Mouse (Mus musculus): ENCODE data around the gene Acbd5. TPM values are rescaled to one million over a fixed set of nuclear protein-coding genes. Genes with fewer than 3 reads are reported as not detected.
A peak's percentile ranks its signal among the peaks of the same experiment; 100 is the strongest.

Gene Acbd5
- polyA plus RNA-seq, 1 experiment from 2014 or later = 31.1 TPM

DNA sequence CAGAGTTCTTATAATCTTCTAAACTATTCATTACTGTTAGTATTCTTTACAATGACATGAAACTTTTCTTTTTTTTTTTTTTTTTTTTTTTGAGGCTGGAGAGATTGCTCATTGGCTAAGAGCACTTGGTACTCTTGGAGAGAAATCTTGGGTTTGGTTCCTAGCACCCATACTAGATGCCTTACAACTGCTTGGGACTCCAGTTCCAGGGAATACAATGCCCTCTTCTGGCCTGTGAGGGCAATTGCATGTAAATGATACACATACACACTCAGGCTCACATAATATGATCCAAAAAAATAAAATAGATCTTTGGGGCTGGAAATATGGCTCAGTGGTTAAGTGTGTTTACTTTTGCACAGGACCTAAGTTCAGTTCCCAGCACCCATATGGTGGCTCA, 8.8 kb downstream of the Acbd5 start:
- Histone ChIP-seq H3K27me3 (ENCODE audit: insufficient read depth, low read length) (no peaks in the 10 kb centered on the region), H3K4me2 (ENCODE audit: low read length) (no peak overlapping the region), H3K4me3 (replicated peaks; ENCODE audit: low read depth, low read length) (no peak overlapping the region), H3K36me3 (ENCODE audit: insufficient read depth, low read length) (peaks cover 9% of the 10 kb centered on the region), H3K9me3 (replicated peaks; ENCODE audit: low read length) (no peaks in the 10 kb centered on the region), H3K9ac (ENCODE audit: low read depth, low read length) (no peak overlapping the region), H3K27ac (no peak overlapping the region), H3K4me1 (replicated peaks; ENCODE audit: insufficient read depth, low read length) (no peaks in the 10 kb centered on the region)
- DNase-seq (ENCODE audit: low spot score) = no peak
- no peak; the same call in 1 of the 2 replicates for TF ChIP-seq CTCF (IDR thresholded peaks at IDR 0.05; ENCODE audit: low read depth)
- ATAC-seq (replicated peaks; ENCODE audit: low FRiP score, low read depth) = no peak

DNA sequence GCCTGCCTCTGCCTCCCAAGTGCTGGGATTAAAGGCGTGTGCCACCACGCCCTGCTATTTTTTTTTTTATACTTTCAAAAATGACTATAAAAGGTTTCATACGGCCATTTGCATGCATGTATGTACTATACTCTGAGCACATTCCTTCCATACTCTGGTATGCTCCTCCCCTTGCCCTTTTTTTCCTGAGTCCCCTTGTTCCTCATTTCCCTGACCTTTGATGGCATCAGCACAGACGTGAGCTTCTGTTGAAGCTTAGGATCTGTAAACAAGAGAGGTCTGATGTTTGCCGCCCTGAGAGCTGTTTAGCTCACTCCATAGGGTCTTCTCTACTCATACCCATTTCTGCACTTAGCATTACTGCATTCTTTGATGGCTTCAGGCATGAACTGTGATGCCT, 9.7 kb downstream of the Acbd5 start:
- ATAC-seq (replicated peaks; ENCODE audit: low FRiP score, low read depth) (no peak), DNase-seq (ENCODE audit: low spot score) (no peak)
- Histone ChIP-seq H3K9me3 (replicated peaks; ENCODE audit: low read length) (no peaks in the 10 kb centered on the region), H3K27ac (no peak overlapping the region), H3K4me1 (replicated peaks; ENCODE audit: insufficient read depth, low read length) (no peaks in the 10 kb centered on the region), H3K36me3 (ENCODE audit: insufficient read depth, low read length) (peaks cover 13% of the 10 kb centered on the region), H3K4me2 (ENCODE audit: low read length) (no peak overlapping the region), H3K4me3 (replicated peaks; ENCODE audit: low read depth, low read length) (no peak overlapping the region), H3K27me3 (ENCODE audit: insufficient read depth, low read length) (no peaks in the 10 kb centered on the region), H3K9ac (ENCODE audit: low read depth, low read length) (no peak overlapping the region)
- WGBS = 90% methylated on average over 5 of the region's 5 CpGs
- TF ChIP-seq CTCF (IDR thresholded peaks at IDR 0.05; ENCODE audit: low read depth) = no peak

DNA sequence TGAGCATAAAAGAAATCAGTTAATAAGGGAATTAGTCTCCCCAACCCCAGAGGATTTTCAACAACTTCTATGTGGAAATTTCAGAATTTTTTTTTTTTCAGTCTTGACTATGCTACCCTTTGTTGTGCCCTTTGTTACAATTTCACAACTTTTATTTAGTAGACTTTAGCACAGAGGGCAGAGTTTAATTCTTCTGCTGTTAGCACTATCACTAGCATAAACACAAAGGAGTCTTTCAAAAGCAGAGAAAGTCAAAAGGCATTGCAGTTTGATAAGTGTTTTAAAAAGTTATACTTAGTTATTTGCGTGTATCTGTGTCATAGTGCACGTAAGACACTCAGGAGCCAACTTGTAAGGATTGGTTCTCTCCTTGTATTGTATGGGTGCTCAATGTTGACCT, 10.6 kb downstream of the Acbd5 start:
- H3K4me1 ChIP-seq (replicated peaks; ENCODE audit: insufficient read depth, low read length) = no peaks in the 10 kb centered on the region
- H3K4me2 ChIP-seq (ENCODE audit: low read length) = no peak overlapping the region
- no peak overlapping the region for H3K27ac ChIP-seq
- TF ChIP-seq CTCF (IDR thresholded peaks at IDR 0.05; ENCODE audit: low read depth) = no peak
- no peak for DNase-seq (ENCODE audit: low spot score)
- no peaks in the 10 kb centered on the region for H3K9me3 ChIP-seq (replicated peaks; ENCODE audit: low read length)
- H3K36me3 ChIP-seq (ENCODE audit: insufficient read depth, low read length) = peaks cover 12% of the 10 kb centered on the region
- no peak overlapping the region for H3K4me3 ChIP-seq (replicated peaks; ENCODE audit: low read depth, low read length)
- WGBS = 97% methylated on average over 2 of the region's 2 CpGs
- no peak overlapping the region for H3K9ac ChIP-seq (ENCODE audit: low read depth, low read length)
- ATAC-seq (replicated peaks; ENCODE audit: low FRiP score, low read depth) = no peak
- H3K27me3 ChIP-seq (ENCODE audit: insufficient read depth, low read length) = no peaks in the 10 kb centered on the region

DNA sequence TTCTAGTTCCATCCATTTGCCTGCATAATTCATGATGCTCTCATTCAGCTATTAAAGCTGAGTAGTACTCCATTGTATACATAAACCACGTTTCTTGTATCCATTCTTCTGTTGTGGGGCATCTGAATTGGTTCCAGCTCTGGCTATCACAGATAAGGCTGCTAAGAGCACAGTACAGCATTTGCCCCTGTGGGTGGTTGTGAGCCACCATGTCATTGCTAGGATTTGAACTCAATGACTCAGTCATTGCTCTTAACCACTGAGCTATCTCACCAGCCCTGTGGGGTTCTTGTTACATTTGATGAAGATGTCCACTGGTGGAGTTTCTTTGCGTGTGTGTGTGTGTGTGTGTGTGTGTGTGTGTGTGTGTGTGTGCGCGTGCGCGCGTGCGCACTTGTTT, 16.6 kb downstream of the Acbd5 start:
- H3K27me3 ChIP-seq (ENCODE audit: insufficient read depth, low read length) = no peaks in the 10 kb centered on the region
- H3K4me1 ChIP-seq (replicated peaks; ENCODE audit: insufficient read depth, low read length) = no peaks in the 10 kb centered on the region
- no peak for ATAC-seq (replicated peaks; ENCODE audit: low FRiP score, low read depth)
- TF ChIP-seq CTCF (IDR thresholded peaks at IDR 0.05; ENCODE audit: low read depth) = no peak
- WGBS = 96% methylated on average over 8 of the region's 8 CpGs
- H3K4me3 ChIP-seq (replicated peaks; ENCODE audit: low read depth, low read length) = no peak overlapping the region
- H3K9ac ChIP-seq (ENCODE audit: low read depth, low read length) = no peak overlapping the region
- H3K36me3 ChIP-seq (ENCODE audit: insufficient read depth, low read length) = peaks cover 17% of the 10 kb centered on the region
- H3K4me2 ChIP-seq (ENCODE audit: low read length) = no peak overlapping the region
- no peaks in the 10 kb centered on the region for H3K9me3 ChIP-seq (replicated peaks; ENCODE audit: low read length)
- no peak for DNase-seq (ENCODE audit: low spot score)
- H3K27ac ChIP-seq = no peak overlapping the region

DNA sequence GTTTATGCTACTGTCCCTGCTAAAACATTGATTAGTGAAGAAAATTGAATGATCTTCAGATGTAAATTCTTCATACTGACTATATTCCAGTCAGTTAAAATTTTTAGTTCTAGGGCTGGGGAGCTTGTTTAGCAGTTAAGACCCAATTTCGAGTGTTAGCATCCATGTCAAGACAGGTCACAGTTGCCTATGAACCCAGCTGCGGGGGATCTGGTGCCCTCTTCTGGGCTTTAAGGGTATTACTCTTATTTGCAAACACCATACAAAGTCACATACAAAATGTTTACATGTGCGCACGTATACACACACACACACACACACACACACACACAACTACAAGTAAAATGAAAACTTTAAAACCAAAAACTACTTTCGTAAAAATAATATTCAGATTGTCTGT, 24.2 kb downstream of the Acbd5 start:
- peaks cover 34% of the 10 kb centered on the region; the same call in 1 of the 2 replicates for H3K36me3 ChIP-seq (ENCODE audit: insufficient read depth, low read length)
- DNase-seq (ENCODE audit: low spot score) = peak; percentile 33
- ATAC-seq (replicated peaks; ENCODE audit: low FRiP score, low read depth) = no peak

DNA sequence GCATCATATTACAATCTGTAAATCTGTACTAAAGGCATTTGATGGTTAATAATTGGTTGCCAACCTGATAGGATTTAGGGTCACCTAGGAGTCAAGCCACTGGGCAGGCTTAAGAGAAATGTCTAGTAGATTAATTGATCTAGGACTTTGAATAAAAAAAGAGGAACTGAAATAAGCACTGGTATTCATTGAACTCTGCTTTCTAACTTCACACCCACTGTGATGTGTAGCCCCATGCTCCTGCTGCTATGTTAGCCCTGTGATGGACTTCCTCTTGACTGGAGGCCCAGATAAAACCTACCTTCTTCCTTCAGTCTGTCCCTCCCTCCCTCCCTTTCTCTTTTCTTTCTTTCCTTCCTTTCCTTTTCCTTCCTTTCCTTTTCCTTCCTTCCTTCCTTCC, 29.1 kb downstream of the Acbd5 start:
- ATAC-seq (replicated peaks; ENCODE audit: low FRiP score, low read depth) (no peak), DNase-seq (ENCODE audit: low spot score) (no peak)
- H3K4me1 ChIP-seq (replicated peaks; ENCODE audit: insufficient read depth, low read length) = no peaks in the 10 kb centered on the region
- H3K9ac ChIP-seq (ENCODE audit: low read depth, low read length) = no peak overlapping the region
- no peak overlapping the region for H3K27ac ChIP-seq
- no peak for TF ChIP-seq CTCF (IDR thresholded peaks at IDR 0.05; ENCODE audit: low read depth)
- H3K4me2 ChIP-seq (ENCODE audit: low read length) = no peak overlapping the region
- H3K9me3 ChIP-seq (replicated peaks; ENCODE audit: low read length) = no peaks in the 10 kb centered on the region
- H3K4me3 ChIP-seq (replicated peaks; ENCODE audit: low read depth, low read length) = no peak overlapping the region
- no peaks in the 10 kb centered on the region for H3K27me3 ChIP-seq (ENCODE audit: insufficient read depth, low read length)
- peaks cover 20% of the 10 kb centered on the region; the same call in 1 of the 2 replicates for H3K36me3 ChIP-seq (ENCODE audit: insufficient read depth, low read length)

More for the DNA sequence above, 24.2 kb downstream of the Acbd5 start:
- Histone ChIP-seq H3K4me1 (replicated peaks; ENCODE audit: insufficient read depth, low read length) (no peaks in the 10 kb centered on the region), H3K27me3 (ENCODE audit: insufficient read depth, low read length) (no peaks in the 10 kb centered on the region), H3K4me2 (ENCODE audit: low read length) (no peak overlapping the region), H3K27ac (no peak overlapping the region), H3K4me3 (replicated peaks; ENCODE audit: low read depth, low read length) (no peak overlapping the region), H3K9ac (ENCODE audit: low read depth, low read length) (no peak overlapping the region), H3K9me3 (replicated peaks; ENCODE audit: low read length) (no peaks in the 10 kb centered on the region)
- WGBS = 58% methylated on average over 5 of the region's 5 CpGs
- peak; percentile 78 for TF ChIP-seq CTCF (IDR thresholded peaks at IDR 0.05; ENCODE audit: low read depth)

DNA sequence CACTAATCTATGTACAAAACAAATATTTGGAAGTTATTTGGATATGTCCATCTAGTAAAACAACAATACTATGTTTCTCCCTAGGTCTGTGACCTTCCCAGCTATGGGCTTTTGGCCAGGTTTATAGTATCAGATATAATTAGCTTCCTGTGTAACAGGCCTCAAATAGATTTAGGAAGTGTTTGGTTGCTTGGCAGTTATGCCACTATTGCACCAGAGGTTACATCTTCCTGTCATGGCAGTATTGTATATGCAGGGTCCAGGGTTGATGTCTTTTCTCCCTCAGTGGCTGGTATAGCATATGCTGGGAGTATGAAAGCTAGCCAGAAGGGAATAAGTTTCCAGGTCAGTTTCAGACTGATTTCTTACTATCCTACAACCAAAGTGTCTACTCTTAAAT, 34.3 kb downstream of the Acbd5 start:
- no peak for TF ChIP-seq CTCF (IDR thresholded peaks at IDR 0.05; ENCODE audit: low read depth)
- ATAC-seq (replicated peaks; ENCODE audit: low FRiP score, low read depth) = no peak
- no peak overlapping the region for H3K4me2 ChIP-seq (ENCODE audit: low read length)
- 0 out of 2 replicates have a peak, but pooled peaks cover 4% of the 10 kb centered on the region for H3K36me3 ChIP-seq (ENCODE audit: insufficient read depth, low read length)
- H3K4me3 ChIP-seq (replicated peaks; ENCODE audit: low read depth, low read length) = no peak overlapping the region
- no peaks in the 10 kb centered on the region for H3K9me3 ChIP-seq (replicated peaks; ENCODE audit: low read length)
- H3K9ac ChIP-seq (ENCODE audit: low read depth, low read length) = no peak overlapping the region
- H3K27me3 ChIP-seq (ENCODE audit: insufficient read depth, low read length) = no peaks in the 10 kb centered on the region
- no peak overlapping the region for H3K27ac ChIP-seq
- no peaks in the 10 kb centered on the region for H3K4me1 ChIP-seq (replicated peaks; ENCODE audit: insufficient read depth, low read length)
- no peak for DNase-seq (ENCODE audit: low spot score)
